Mouse (Mus musculus) forebrain, embryonic 14.5 days (tissue): ENCODE results near the gene Grid2. TPM values are rescaled to one million over a fixed set of nuclear protein-coding genes. Genes with fewer than 3 reads are reported as not detected.

Experiments
- ATAC-seq: fragments of 200-750 bp; cut with Nextera tagmentation; 2 replicates; pipeline ENCODE4 v1.8.0; 2017; ENCODE audit warnings: mild to moderate bottlenecking, moderate library complexity
- DNase-seq: peaks from one replicate; pipeline ENCODE4 v3.0.0-alpha.2; 2015; ENCODE audit warnings: low spot score
- H3K27ac ChIP-seq: fragments of 300-500 bp; sonication (generic); 2 replicates; pipeline ENCODE4 v1.5.1; 2014; ENCODE audit warnings: low read depth, mild to moderate bottlenecking, control low read depth, low read length, moderate library complexity
- H3K27me3 ChIP-seq: fragments of 300-500 bp; sonication (generic); replicated peaks from 2 replicates; pipeline ENCODE4 v1.6.1; 2014; ENCODE audit warnings: low read length, control low read depth, mixed read lengths; ENCODE audit not compliant: control insufficient read depth, insufficient read depth
- H3K36me3 ChIP-seq: fragments of 300-500 bp; sonication (generic); 2 replicates; pipeline ENCODE4 v1.6.1; 2014; ENCODE audit warnings: low read length, control low read depth; ENCODE audit not compliant: control insufficient read depth, insufficient read depth
- H3K4me1 ChIP-seq: fragments of 300-500 bp; sonication (generic); 2 replicates; pipeline ENCODE4 v1.6.1; 2014; ENCODE audit warnings: antibody characterized with exemption, low read length, control low read depth; ENCODE audit not compliant: control insufficient read depth, insufficient read depth
- H3K4me2 ChIP-seq: fragments of 300-500 bp; sonication (generic); 2 replicates; pipeline ENCODE4 v1.6.1; 2014; ENCODE audit warnings: mild to moderate bottlenecking, control low read depth, low read length
- H3K4me3 ChIP-seq: fragments of 300-500 bp; sonication (generic); 2 replicates; pipeline ENCODE4 v1.5.1; 2014; ENCODE audit warnings: low read depth, low read length, control low read depth
- H3K9ac ChIP-seq: fragments of 300-500 bp; sonication (generic); 2 replicates; pipeline ENCODE4 v1.6.1; 2014; ENCODE audit warnings: mild to moderate bottlenecking, low read length, control low read depth, moderate library complexity
- H3K9me3 ChIP-seq: fragments of 300-500 bp; sonication (generic); replicated peaks from 2 replicates; pipeline ENCODE4 v1.6.1; 2016; ENCODE audit warnings: low read length, control low read depth, mixed read lengths; ENCODE audit not compliant: control insufficient read depth
- WGBS: fragments of 180-500 bp; shearing (Covaris S2); extraction: QIAGEN DNeasy Blood & Tissue Kit; methylation state at CpG from one replicate; pipeline ENCODE4 v1.1.7; 2014; 5-methylcytosine and 5-hydroxymethylcytosine counted together
- polyA plus RNA-seq: library from polyadenylated mRNA; unstranded; fragments of >200 nt; fragmentation: Nextera tagmentation; extraction: Ambion mirVana; gene quantifications from 2 replicates; pipeline ENCODE4 v1.2.1, GENCODE M21; 2014

Gene Grid2
- polyA plus RNA-seq, 1 experiment from 2014 or later = 1.7 TPM

DNA sequence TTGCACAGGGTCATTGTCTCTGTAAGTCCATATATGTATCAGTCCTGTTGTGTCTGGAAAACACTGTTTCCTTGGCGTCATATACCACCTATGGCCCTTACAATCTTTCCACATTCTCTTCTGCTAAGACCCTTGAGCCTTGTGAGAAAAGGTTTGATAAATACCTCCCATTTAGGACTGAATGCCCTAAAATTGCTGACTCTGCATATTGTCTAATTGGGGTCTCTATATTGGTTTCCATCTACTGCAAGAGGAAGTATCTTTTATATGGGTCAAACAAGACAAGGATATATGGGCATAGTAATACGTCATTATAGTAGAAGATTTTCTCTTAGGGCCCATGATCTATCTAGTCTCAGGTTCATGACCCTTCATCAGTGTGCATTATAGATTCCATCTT, 1008.5 kb downstream of the Grid2 start:
- Histone ChIP-seq H3K27ac (no peak overlapping the region), H3K36me3 (no peaks in the 10 kb centered on the region), H3K4me3 (no peak overlapping the region), H3K27me3 (no peaks in the 10 kb centered on the region), H3K4me1 (no peaks in the 10 kb centered on the region), H3K9me3 (no peaks in the 10 kb centered on the region), H3K9ac (no peak overlapping the region), H3K4me2 (no peak overlapping the region)
- WGBS = 95% methylated on average over 2 of the region's 2 CpGs
- no peak for DNase-seq
- ATAC-seq = no peak

GRCm38 (mm10) chr6:64274319-64275114, 1018.8 kb downstream of the Grid2 start:
- no peak overlapping the region for H3K9ac ChIP-seq
- ATAC-seq = peak; percentile 85
- WGBS = 22% methylated on average over 2 of the region's 2 CpGs

GRCm38 (mm10) chr6:64279927-64280326, 1024.3 kb downstream of the Grid2 start:
- WGBS = 93% methylated on average over 2 of the region's 2 CpGs
- Histone ChIP-seq H3K27ac (no peak overlapping the region), H3K36me3 (no peaks in the 10 kb centered on the region), H3K9me3 (no peaks in the 10 kb centered on the region), H3K9ac (no peak overlapping the region), H3K27me3 (no peaks in the 10 kb centered on the region), H3K4me1 (no peaks in the 10 kb centered on the region), H3K4me3 (no peak overlapping the region), H3K4me2 (no peak overlapping the region)
- DNase-seq = no peak
- ATAC-seq = no peak

More at GRCm38 (mm10) chr6:64274319-64275114, 1018.8 kb downstream of the Grid2 start:
- peak; percentile 87 for DNase-seq
- Histone ChIP-seq H3K4me2 (no peak overlapping the region), H3K27ac (no peak overlapping the region), H3K4me3 (no peak overlapping the region), H3K4me1 (no peaks in the 10 kb centered on the region), H3K27me3 (no peaks in the 10 kb centered on the region), H3K36me3 (no peaks in the 10 kb centered on the region), H3K9me3 (no peaks in the 10 kb centered on the region)

DNA sequence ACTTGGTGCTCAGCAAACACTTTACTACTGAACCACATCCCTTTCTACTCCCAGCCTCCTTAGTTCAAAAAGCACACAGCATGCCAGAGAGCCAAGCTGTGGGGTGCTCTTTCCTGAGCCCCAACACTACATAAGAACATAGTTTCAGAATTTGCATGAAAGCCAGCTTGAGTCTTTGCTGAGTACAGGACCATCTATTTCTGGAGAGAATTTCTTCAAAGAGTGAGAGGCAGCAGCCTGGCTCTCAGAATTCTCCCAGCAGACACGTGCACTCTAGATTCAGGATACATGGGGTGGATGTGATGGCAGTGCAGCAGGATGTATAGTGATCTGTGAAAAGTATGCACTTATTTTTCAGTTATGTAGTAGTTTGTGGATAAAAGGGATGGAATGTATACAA, 1038.1 kb downstream of the Grid2 start:
- no peaks in the 10 kb centered on the region for H3K9me3 ChIP-seq
- 90% methylated on average over 1 of the region's 1 CpGs for WGBS
- ATAC-seq (no peak), DNase-seq (no peak)
- no peaks in the 10 kb centered on the region for H3K4me1 ChIP-seq
- H3K9ac ChIP-seq = no peak overlapping the region
- H3K36me3 ChIP-seq = no peaks in the 10 kb centered on the region
- H3K27me3 ChIP-seq = no peaks in the 10 kb centered on the region
- H3K4me3 ChIP-seq = no peak overlapping the region
- H3K4me2 ChIP-seq = no peak overlapping the region
- no peak overlapping the region for H3K27ac ChIP-seq

DNA sequence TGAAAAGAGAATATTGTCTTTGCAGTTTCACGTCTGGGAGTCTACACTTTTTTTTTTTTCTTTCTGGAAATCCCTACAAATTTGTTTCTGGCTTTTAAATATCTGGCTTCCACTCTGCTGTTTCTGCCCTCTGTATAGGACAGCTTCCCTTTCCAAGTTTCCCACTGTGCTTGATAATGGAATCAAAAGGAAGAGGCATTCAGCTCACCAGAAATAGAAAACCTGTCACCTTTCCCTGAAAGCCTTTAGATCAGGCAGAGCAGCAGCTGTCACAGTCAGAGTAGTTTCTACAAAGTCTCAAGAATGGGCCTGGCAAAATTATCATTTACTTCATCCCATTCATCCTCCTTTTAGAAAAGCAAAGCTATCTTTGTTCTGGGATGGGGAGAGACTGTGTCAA, 1042.0 kb downstream of the Grid2 start:
- H3K9ac ChIP-seq = no peak overlapping the region
- DNase-seq (peak; percentile 38), ATAC-seq (peak; percentile 52; the same call in 1 of the 2 replicates)
- H3K4me2 ChIP-seq = no peak overlapping the region
- H3K27ac ChIP-seq = no peak overlapping the region
- H3K9me3 ChIP-seq = no peaks in the 10 kb centered on the region
- no peaks in the 10 kb centered on the region for H3K4me1 ChIP-seq
- 47% methylated on average over 1 of the region's 1 CpGs for WGBS
- no peaks in the 10 kb centered on the region for H3K27me3 ChIP-seq
- no peak overlapping the region for H3K4me3 ChIP-seq
- H3K36me3 ChIP-seq = no peaks in the 10 kb centered on the region

DNA sequence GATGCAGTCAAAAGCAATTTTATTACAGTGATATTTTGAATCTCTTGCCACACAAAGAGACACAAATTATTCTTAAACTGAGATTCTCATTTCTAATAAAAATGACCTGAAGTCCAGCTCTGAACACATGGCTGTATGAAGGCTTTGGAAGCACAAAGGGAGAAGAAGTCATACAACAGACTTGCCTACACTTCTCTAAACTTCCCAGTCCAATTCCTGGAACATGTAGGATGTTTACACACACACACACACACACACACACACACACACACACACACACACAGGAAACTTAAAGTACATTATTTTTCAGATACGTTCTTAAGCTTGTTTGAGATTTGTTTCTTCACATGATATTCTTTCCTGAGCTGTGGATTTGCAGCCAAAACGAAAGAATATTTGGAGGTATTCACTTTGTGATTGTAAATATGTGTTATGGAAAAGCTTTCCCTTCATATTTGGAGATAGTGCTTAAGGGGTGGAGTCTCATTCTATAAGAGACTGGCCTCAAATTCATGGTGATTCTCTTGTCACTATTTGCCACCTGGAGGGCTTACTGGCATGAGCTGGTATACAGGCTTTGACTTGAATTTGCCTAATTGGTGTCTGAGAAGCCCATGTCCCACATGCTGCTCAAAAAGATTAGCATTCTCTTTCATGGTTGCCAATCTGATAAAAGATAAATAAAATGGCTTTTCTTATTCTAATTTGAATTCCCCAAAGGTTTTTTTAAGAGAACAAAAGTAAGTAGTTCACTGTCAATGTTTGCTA, 1049.2 kb downstream of the Grid2 start:
- H3K4me1 ChIP-seq = no peaks in the 10 kb centered on the region
- no peaks in the 10 kb centered on the region for H3K27me3 ChIP-seq
- H3K4me3 ChIP-seq = no peak overlapping the region
- no peak overlapping the region for H3K27ac ChIP-seq
- WGBS = 73% methylated on average over 2 of the region's 2 CpGs
- H3K9ac ChIP-seq = no peak overlapping the region
- no peak overlapping the region for H3K4me2 ChIP-seq
- ATAC-seq = peak; percentile 67; the same call in 1 of the 2 replicates
- H3K9me3 ChIP-seq = no peaks in the 10 kb centered on the region
- peak; percentile 56 for DNase-seq
- no peaks in the 10 kb centered on the region for H3K36me3 ChIP-seq

GRCm38 (mm10) chr6:64308631-64309030, 1053.0 kb downstream of the Grid2 start:
- H3K4me3 ChIP-seq = no peak overlapping the region
- H3K4me2 ChIP-seq = no peak overlapping the region
- no peaks in the 10 kb centered on the region for H3K36me3 ChIP-seq
- H3K9me3 ChIP-seq = no peaks in the 10 kb centered on the region
- DNase-seq (no peak), ATAC-seq (no peak)
- H3K9ac ChIP-seq = no peak overlapping the region
- H3K27ac ChIP-seq = no peak overlapping the region
- 49% methylated on average over 1 of the region's 1 CpGs for WGBS
- no peaks in the 10 kb centered on the region for H3K4me1 ChIP-seq
- H3K27me3 ChIP-seq = no peaks in the 10 kb centered on the region

GRCm38 (mm10) chr6:64313132-64313531, 1057.5 kb downstream of the Grid2 start:
- WGBS = 93% methylated on average over 1 of the region's 1 CpGs
- no peak for ATAC-seq
- Histone ChIP-seq H3K9me3 (no peaks in the 10 kb centered on the region), H3K27me3 (no peaks in the 10 kb centered on the region), H3K4me1 (no peaks in the 10 kb centered on the region), H3K4me2 (no peak overlapping the region), H3K4me3 (no peak overlapping the region), H3K36me3 (no peaks in the 10 kb centered on the region), H3K27ac (no peak overlapping the region), H3K9ac (no peak overlapping the region)
- no peak for DNase-seq

GRCm38 (mm10) chr6:64326936-64327335, 1071.3 kb downstream of the Grid2 start:
- WGBS = 94% methylated on average over 1 of the region's 1 CpGs
- Histone ChIP-seq H3K9me3 (no peaks in the 10 kb centered on the region), H3K4me1 (no peaks in the 10 kb centered on the region), H3K9ac (no peak overlapping the region), H3K36me3 (no peaks in the 10 kb centered on the region), H3K27ac (no peak overlapping the region), H3K4me3 (no peak overlapping the region), H3K27me3 (no peaks in the 10 kb centered on the region), H3K4me2 (no peak overlapping the region)
- no peak for ATAC-seq
- DNase-seq = no peak
